Mouse (Mus musculus) heart, embryonic 15.5 days (tissue): Measurements from ENCODE around the gene Sphk1. TPM values are rescaled to one million over a fixed set of nuclear protein-coding genes. Genes with fewer than 3 reads are reported as not detected.

Source experiments
- ATAC-seq: fragments of 200-750 bp; cut with Nextera tagmentation; replicated peaks from 2 replicates; pipeline ENCODE4 v1.8.0; 2017; ENCODE audit warnings: low read depth, moderate TSS enrichment; ENCODE audit not compliant: insufficient number of reproducible peaks, insufficient read depth, low FRiP score
- H3K27ac ChIP-seq: fragments of 300-500 bp; sonication (generic); 2 replicates; pipeline ENCODE4 v1.5.1; 2015; ENCODE audit warnings: mild to moderate bottlenecking, inconsistent platforms
- H3K27me3 ChIP-seq: fragments of 300-500 bp; sonication (generic); 2 replicates; pipeline ENCODE4 v1.6.1; 2015; ENCODE audit warnings: inconsistent platforms
- H3K36me3 ChIP-seq: fragments of 300-500 bp; sonication (generic); 2 replicates; pipeline ENCODE4 v1.6.1; 2015; ENCODE audit warnings: mild to moderate bottlenecking, inconsistent platforms
- H3K4me1 ChIP-seq: fragments of 300-500 bp; sonication (generic); replicated peaks from 2 replicates; pipeline ENCODE4 v1.6.1; 2015; ENCODE audit warnings: inconsistent platforms
- H3K4me2 ChIP-seq: fragments of 300-500 bp; sonication (generic); 2 replicates; pipeline ENCODE4 v1.6.1; 2015; ENCODE audit warnings: inconsistent platforms, mild to moderate bottlenecking, moderate library complexity
- H3K4me3 ChIP-seq: fragments of 300-500 bp; sonication (generic); 2 replicates; pipeline ENCODE4 v1.5.1; 2015; ENCODE audit warnings: mild to moderate bottlenecking, inconsistent platforms
- H3K9ac ChIP-seq: fragments of 300-500 bp; sonication (generic); 2 replicates; pipeline ENCODE4 v1.6.1; 2015; ENCODE audit warnings: mild to moderate bottlenecking, inconsistent platforms
- H3K9me3 ChIP-seq: fragments of 300-500 bp; sonication (generic); replicated peaks from 2 replicates; pipeline ENCODE4 v1.6.1; 2016; ENCODE audit warnings: inconsistent platforms
- WGBS: fragments of 180-500 bp; shearing (Covaris S2); methylation state at CpG from one replicate; pipeline ENCODE4 v1.1.7; 2015; ENCODE audit warnings: mixed read lengths; 5-methylcytosine and 5-hydroxymethylcytosine counted together
- polyA plus RNA-seq: library from polyadenylated mRNA; unstranded; fragments of >200 nt; fragmentation: Nextera tagmentation; extraction: Ambion mirVana; gene quantifications from 2 replicates; pipeline ENCODE4 v1.2.1, GENCODE M21; 2015

Gene Sphk1
- polyA plus RNA-seq, 1 experiment from 2014 or later = 2.8 TPM

DNA sequence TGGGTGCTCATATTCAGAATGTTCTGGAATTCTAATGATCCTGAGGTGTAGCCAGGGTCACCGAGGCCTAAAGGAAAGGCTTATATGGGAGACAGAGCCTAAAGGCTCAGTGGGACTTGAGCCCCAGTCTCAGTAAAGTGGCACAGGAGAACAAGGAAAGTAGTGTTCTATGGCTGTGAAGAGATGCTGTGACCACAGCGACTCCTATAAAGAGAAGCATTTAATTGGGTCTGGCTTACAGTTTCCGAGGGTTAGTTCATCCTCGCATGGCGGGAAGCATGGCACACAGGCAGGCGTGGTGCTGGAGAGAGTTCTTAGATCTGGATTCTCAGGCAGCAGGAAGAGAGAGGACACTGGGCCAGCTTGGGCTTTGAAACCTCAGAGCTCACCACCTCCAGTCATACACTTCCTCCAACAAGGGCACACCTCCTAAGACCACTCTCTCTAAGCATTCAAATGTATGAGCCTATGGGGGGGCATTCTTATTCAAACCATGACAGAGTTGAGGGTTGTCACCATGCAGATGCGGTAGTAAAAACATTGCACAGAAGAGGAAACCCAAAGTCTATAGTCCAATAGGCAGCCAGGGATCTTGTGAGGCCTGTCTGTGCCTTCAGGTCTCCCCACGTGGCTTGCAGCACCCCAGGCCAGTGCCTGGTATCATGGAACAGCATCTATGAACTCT, 1.9 kb upstream of the Sphk1 start:
- H3K27me3 ChIP-seq = peaks cover 49% of the 10 kb centered on the region

DNA sequence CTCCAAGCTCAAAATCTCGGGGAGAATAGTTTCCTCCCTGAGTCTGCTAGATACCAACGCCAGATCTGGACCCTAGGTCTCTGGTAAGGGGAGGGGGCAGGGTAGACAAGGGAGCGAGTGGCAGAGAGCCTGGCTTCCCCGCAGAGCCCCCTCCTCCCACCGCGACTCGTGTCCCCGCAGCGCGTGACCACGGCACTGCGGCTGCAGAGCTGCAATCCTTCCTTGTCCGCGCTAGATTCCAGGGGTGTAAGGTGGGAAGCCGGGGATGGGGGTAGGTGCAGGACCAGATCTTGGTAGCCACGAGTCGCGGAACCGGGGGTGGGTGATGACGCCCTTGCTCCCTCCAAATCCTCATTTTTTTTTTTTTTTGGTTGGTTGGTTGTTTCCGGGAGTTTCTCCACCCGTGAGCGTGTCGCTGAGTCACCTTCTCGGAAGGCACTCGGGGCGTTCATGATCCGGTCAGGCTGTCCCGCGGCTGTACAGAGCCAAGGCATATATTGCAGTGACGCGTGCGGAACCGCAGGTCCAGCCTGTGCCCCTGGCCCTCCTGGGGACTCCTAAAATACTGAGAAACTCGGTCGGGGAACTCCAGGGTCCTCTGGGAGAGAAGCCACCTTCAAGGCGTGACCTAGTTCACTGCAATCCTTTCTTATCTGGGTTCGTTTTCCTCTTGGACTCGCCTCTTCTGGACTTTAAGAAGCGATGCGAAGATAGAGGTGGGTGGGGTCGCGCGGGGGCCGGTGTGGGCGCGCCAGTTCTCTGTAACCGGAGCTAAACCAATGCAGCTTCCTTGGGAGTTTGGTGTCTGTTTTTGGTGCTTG, 856 bp downstream of the Sphk1 start:
- peak overlapping the region; percentile 98 for H3K4me2 ChIP-seq
- peaks cover 38% of the 10 kb centered on the region for H3K4me1 ChIP-seq
- peaks cover 65% of the 10 kb centered on the region for H3K27me3 ChIP-seq
- peak overlapping the region; percentile 64 for H3K4me3 ChIP-seq
- no peak for ATAC-seq
- H3K36me3 ChIP-seq = no peaks in the 10 kb centered on the region
- WGBS = 2% methylated on average over 47 of the region's 48 CpGs
- no peaks in the 10 kb centered on the region for H3K9me3 ChIP-seq
- no peak overlapping the region for H3K27ac ChIP-seq
- H3K9ac ChIP-seq = peak overlapping the region; percentile 58; the same call in 1 of the 2 replicates

More for the DNA sequence above, 1.9 kb upstream of the Sphk1 start:
- Histone ChIP-seq H3K9me3 (no peaks in the 10 kb centered on the region), H3K4me2 (no peak overlapping the region), H3K36me3 (no peaks in the 10 kb centered on the region), H3K9ac (no peak overlapping the region), H3K4me1 (peaks cover 44% of the 10 kb centered on the region), H3K4me3 (no peak overlapping the region), H3K27ac (no peak overlapping the region)
- no peak for ATAC-seq
- WGBS = 82% methylated on average over 8 of the region's 8 CpGs

DNA sequence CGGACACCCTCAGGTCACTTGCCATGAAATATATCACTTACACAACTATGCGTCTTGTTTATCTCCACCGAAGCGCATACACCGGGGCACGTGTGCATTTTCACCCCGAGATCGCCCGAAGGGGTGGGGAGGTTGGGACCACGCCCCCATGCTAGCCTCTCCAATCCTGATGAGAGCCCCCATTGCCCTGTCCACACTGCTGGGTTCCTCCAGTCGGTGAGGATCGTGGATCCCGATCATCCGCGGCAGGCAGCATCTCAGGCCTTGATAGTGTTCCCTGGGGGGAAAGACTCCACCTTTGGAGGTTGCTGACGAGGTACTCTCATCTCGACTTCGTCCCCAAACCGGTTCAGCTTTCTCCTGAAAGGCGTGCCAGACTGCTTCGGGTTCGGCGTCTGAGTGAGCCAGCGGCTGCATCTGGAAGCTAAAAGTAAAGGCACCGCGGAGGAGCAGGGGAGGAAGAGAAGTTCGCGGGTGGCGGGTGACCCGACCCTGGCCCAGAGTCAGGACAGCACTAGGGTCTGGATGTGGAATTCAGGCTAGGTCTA, 1.6 kb downstream of the Sphk1 start:
- Histone ChIP-seq H3K4me3 (peak overlapping the region; percentile 64), H3K4me2 (peak overlapping the region; percentile 98), H3K27me3 (peaks cover 65% of the 10 kb centered on the region), H3K9me3 (no peaks in the 10 kb centered on the region), H3K4me1 (peaks cover 41% of the 10 kb centered on the region), H3K9ac (peak overlapping the region; percentile 58), H3K27ac (peak overlapping the region; percentile 31; the same call in 1 of the 2 replicates), H3K36me3 (no peaks in the 10 kb centered on the region)
- under 1% methylated on average over 30 of the region's 30 CpGs for WGBS
- no peak for ATAC-seq

DNA sequence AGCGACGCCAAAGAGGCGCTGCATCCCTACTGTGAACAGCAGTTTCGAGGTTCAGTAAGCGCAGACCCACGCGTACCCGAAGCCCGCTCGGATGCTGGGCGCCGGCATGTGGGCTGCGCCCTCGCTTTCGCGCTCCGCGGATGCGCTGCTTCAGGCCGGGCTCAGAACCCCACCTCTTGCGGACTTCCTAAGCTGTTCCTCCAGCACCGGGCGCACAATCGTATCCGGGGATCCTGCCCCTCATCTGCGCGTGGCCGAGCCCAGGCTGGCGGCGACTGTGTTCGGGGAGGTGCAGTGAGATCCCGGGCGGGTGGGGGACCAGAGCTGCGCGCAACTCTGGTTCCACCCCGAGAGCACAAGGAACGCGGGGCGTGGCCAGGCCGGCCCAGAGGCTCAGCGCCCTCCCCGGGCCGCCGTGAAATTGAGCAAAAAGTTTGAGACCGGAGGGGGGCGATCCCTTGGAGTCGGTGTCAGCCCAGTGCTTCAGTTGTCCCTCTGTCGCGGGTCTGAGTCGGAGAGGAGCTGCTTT, 2.1 kb downstream of the Sphk1 start:
- Histone ChIP-seq H3K9me3 (no peaks in the 10 kb centered on the region), H3K4me2 (peak overlapping the region; percentile 98), H3K4me1 (peaks cover 41% of the 10 kb centered on the region), H3K36me3 (no peaks in the 10 kb centered on the region), H3K27me3 (peaks cover 62% of the 10 kb centered on the region), H3K9ac (peak overlapping the region; percentile 58), H3K27ac (peak overlapping the region; percentile 31; the same call in 1 of the 2 replicates), H3K4me3 (peak overlapping the region; percentile 64)
- under 1% methylated on average over 50 of the region's 50 CpGs for WGBS
- ATAC-seq = peak; percentile 63; the same call in 1 of the 2 replicates

DNA sequence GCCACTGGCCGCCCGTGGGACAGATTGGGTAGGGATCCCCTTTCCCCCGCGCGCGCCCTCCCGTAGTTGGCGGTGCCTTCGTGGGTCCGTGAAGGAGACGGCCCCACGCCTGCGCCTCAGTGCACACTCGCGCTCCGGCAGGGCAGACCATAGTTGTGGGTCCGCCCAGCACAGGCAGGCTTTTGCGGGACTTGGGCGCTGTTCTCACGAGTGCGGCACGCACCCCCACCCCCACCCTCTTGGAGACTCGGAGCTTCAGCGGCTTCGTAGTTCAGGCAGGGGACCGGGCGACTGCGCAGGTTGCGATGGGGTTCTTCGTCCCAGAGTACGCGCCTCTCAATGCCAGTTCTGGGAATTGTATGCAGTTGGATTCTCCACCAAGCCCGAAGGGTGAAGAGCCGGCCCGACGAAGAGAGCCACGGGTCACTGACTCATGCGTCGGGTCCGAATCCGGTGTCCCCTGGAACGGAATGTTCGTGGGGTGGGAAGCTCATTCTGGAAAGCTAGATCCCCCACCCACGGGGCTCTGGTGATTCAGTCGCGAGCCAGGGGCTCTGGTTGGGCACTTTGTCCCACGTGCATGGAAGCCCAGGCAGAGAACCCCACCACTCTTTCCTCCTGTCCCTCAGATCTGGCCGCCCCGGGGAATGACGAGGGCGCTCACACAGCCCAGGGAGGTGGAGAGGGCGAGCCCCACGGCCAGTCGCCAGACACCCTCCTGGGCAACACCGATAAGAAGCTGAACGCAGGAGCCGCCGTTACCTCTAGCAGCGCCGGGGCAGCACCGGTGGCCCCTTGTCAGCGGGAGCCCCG, 2.8 kb downstream of the Sphk1 start:
- H3K9me3 ChIP-seq = no peaks in the 10 kb centered on the region
- no peak; the same call in 1 of the 2 replicates for ATAC-seq
- peaks cover 6% of the 10 kb centered on the region; the same call in 1 of the 2 replicates for H3K36me3 ChIP-seq
- H3K27me3 ChIP-seq = peaks cover 61% of the 10 kb centered on the region
- peak overlapping the region; percentile 58 for H3K9ac ChIP-seq
- H3K4me1 ChIP-seq = peaks cover 41% of the 10 kb centered on the region
- peak overlapping the region; percentile 98 for H3K4me2 ChIP-seq
- H3K4me3 ChIP-seq = peak overlapping the region; percentile 64
- H3K27ac ChIP-seq = 0 out of 2 replicates have a peak overlapping the region, but pooled peaks have one; percentile 31
- WGBS = under 1% methylated on average over 63 of the region's 63 CpGs

DNA sequence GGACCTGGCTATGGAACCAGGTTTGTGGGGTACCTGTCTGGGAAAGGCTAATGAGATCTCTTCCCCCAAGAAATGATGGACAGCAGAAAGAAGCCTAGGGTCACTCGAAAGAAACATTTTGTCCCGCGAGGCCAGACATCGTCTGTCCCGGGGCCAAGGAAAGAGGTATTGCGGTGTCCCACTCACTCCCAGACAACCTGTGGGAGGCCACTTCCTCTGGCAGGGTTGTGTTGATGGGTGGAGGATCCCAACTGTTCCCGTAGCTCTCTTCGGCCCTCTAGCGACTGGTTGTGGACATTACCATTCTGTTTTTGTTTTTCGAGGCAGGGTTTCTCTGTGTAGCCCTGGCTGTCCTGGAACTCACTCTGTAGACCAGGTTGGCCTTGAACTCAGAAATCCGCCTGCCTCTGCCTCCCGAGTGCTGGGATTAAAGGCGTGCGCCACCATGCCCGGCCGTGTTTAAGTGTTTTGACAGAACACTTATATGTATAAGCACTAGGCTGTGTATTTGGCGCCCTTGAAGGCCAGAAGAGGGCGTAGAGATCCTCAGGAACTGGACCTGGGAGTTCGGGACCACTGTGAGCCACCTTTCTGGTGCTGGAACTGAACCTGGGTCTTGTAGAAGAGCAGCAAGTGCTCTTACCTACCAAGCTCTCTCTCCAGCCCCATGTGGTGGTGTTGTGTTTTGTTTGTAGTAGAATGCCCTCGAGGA, 3.6 kb downstream of the Sphk1 start:
- WGBS = 17% methylated on average over 20 of the region's 20 CpGs

DNA sequence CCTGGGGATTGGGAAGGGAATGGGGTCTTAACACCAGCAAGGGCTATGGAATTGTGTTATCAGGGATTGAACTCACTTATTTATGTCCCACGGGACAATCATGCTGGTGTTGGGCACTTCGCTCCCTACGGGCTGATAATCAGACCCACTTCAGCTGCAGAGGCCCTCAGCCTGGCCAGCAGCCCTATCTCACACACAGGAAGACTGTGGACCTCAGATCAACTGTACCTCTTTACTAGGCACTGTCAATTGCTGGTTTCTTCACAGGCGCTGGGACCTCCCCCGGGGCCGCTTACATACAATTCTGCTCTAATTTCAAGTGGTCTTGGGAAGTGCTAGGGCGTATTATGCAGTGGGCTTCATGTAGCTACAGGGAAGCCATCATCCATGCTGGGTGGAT, 6.0 kb downstream of the Sphk1 start:
- H3K27ac ChIP-seq = no peak overlapping the region
- H3K9ac ChIP-seq = no peak overlapping the region

More for the DNA sequence above, 3.6 kb downstream of the Sphk1 start:
- peaks cover 41% of the 10 kb centered on the region for H3K4me1 ChIP-seq
- H3K36me3 ChIP-seq = peaks cover 13% of the 10 kb centered on the region; the same call in 1 of the 2 replicates
- no peak overlapping the region for H3K9ac ChIP-seq
- H3K4me3 ChIP-seq = peak overlapping the region; percentile 64
- no peak overlapping the region for H3K27ac ChIP-seq
- H3K4me2 ChIP-seq = peak overlapping the region; percentile 98
- peak; percentile 61 for ATAC-seq
- no peaks in the 10 kb centered on the region for H3K9me3 ChIP-seq
- H3K27me3 ChIP-seq = peaks cover 55% of the 10 kb centered on the region

DNA sequence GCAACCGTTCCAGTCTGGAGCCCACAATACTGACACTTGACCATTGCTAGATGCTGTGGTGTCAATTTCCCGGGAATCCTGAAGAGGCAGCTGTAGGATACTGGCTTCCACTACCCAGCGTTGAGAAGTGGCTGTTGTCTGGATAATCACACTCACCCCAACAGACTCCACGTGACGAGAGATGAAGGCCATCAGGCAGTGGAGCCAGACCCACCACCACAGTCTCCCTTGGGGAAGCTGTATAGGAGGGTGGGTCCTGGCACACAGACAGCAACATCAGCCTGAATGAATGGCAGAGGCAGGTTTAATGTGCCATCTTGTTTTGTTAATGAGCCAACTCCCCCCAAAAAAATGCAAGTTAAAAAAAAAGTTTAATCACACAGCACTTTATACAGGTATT, 6.7 kb downstream of the Sphk1 start:
- Histone ChIP-seq H3K4me3 (no peak overlapping the region), H3K4me2 (no peak overlapping the region), H3K4me1 (peaks cover 21% of the 10 kb centered on the region), H3K9me3 (no peaks in the 10 kb centered on the region), H3K9ac (no peak overlapping the region), H3K36me3 (peaks cover 43% of the 10 kb centered on the region), H3K27ac (no peak overlapping the region), H3K27me3 (peaks cover 28% of the 10 kb centered on the region)
- WGBS = 46% methylated on average over 5 of the region's 5 CpGs
- ATAC-seq = no peak

More for the DNA sequence above, 6.0 kb downstream of the Sphk1 start:
- H3K36me3 ChIP-seq = peaks cover 37% of the 10 kb centered on the region
- no peak overlapping the region for H3K4me3 ChIP-seq
- peaks cover 35% of the 10 kb centered on the region for H3K27me3 ChIP-seq
- no peaks in the 10 kb centered on the region for H3K9me3 ChIP-seq
- ATAC-seq = no peak
- H3K4me2 ChIP-seq = no peak overlapping the region
- peaks cover 28% of the 10 kb centered on the region for H3K4me1 ChIP-seq
- 46% methylated on average over 7 of the region's 7 CpGs for WGBS

DNA sequence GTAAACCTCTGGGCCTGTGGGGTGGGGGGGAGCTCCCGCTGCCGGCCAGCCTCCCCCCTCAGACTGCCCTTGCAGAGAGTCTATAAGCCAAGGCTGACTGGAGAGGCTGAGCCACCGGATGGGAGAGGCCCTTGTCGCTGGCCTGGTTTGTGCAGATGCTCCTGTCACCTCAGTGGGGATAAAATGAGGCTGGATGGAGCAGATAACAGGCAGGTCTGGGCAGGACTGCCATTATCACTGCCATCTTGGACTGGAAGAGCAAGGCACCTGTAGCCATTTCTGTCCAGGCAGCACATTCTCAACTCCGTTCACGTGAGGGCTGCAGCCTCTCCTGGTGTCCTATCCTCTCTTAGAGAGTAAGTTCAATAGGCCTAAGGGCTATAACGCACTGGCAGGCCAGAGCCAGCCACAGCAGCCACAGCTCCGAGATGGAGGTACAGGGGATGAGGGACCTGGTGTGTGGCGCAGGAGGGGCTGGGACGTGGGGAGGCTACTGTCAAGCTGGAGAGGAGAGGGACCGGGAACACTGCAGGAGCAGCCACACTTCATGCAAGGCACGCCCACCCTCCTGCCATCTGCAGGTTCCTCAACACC, 7.5 kb downstream of the Sphk1 start:
- no peak overlapping the region for H3K4me2 ChIP-seq
- peaks cover 19% of the 10 kb centered on the region for H3K27me3 ChIP-seq
- ATAC-seq = no peak
- H3K4me3 ChIP-seq = no peak overlapping the region
- peaks cover 50% of the 10 kb centered on the region for H3K36me3 ChIP-seq
- peaks cover 12% of the 10 kb centered on the region for H3K4me1 ChIP-seq
- no peak overlapping the region for H3K27ac ChIP-seq
- H3K9me3 ChIP-seq = no peaks in the 10 kb centered on the region
- H3K9ac ChIP-seq = no peak overlapping the region
- WGBS = 82% methylated on average over 12 of the region's 12 CpGs

DNA sequence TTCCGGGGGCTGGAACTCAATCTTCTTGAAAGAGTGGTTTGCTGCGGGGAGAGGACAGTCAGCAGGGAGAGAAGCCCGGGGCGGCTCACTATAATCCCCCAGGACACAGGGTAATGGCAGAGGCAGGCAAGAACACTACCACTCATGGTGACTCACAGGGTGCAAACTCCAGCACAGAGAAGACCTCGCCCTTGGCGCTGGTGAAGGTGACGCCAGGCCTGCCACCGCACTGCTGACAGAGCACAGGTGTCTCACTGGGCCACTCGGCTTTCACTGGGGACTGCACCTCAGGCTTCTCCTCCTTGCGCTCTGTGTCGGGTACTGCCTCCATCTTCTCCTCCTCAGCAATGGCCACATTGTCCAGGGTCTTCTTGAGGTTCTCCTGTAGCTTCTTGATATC, 10.5 kb downstream of the Sphk1 start:
- H3K36me3 ChIP-seq = peaks cover 79% of the 10 kb centered on the region
- no peaks in the 10 kb centered on the region for H3K27me3 ChIP-seq
- H3K4me3 ChIP-seq = no peak overlapping the region
- no peaks in the 10 kb centered on the region for H3K9me3 ChIP-seq
- H3K27ac ChIP-seq = no peak overlapping the region
- 90% methylated on average over 11 of the region's 11 CpGs for WGBS
- no peak overlapping the region for H3K4me2 ChIP-seq
- H3K4me1 ChIP-seq = peaks cover 3% of the 10 kb centered on the region; the same call in 1 of the 2 replicates
- no peak for ATAC-seq
- no peak overlapping the region for H3K9ac ChIP-seq
